Mouse (Mus musculus): Measurements from ENCODE around the gene Psrc1. TPM values are rescaled to one million over a fixed set of nuclear protein-coding genes. Genes with fewer than 3 reads are reported as not detected.

Gene Psrc1
- not detected for polyA plus RNA-seq (2014; fragmentation: Illumina TruSeq; extraction: RNeasy Lipid Tissue Mini Kit (QIAGEN cat#74804); ENCODE audit: low read depth, low replicate concordance)

DNA sequence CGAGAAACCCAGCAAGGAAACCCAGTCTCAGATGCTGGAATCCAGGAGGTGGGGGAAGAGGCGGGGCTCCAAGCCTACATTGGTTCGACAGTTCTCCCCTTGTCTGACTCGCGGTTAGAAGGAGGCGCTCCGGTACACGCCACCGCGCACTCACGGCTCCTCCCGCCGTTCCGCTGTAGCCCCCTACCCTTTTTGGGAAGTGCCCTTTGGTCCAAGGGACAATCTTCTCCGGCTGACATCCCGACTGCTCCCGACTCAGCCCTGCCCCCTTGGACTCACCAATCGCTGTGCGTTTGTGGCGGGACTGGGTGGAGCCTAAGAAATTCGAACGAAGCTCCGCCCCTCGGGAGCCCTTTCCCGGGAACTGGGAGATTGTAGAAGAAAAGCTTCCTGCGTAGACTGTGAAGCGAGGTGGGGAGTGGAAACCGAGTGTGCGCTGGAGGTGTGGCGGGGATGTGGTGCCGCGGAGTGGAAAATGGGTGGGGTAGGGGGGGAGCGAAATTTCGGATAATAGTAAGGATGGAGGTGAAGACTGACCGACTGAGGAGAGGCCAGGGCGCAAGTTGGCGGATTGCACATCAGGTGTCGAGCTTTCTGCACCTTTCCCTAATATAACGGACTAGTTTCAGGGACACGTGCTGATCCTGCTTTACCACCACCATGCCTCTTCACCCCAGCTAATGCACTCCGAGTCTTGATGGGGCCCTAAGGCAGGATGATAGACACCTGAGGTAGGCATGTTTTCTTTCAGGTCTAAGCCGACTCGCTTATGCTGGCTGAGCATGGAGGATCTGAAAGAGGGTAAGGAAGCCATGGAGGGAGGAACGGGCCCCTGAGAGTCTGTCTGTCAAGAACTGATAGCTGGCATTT is at the start of gene Psrc1:
Gene Psrc1, plus strand, starts transcription at position 355 of the 870 bp plus-strand sequence.

GRCm38 (mm10) chr3:108364270-108364995 is 19.2 kb upstream of the Psrc1 start, which contains the start of gene Mybphl:
Gene Mybphl (plus strand): TSS chr3:108364911.

DNA sequence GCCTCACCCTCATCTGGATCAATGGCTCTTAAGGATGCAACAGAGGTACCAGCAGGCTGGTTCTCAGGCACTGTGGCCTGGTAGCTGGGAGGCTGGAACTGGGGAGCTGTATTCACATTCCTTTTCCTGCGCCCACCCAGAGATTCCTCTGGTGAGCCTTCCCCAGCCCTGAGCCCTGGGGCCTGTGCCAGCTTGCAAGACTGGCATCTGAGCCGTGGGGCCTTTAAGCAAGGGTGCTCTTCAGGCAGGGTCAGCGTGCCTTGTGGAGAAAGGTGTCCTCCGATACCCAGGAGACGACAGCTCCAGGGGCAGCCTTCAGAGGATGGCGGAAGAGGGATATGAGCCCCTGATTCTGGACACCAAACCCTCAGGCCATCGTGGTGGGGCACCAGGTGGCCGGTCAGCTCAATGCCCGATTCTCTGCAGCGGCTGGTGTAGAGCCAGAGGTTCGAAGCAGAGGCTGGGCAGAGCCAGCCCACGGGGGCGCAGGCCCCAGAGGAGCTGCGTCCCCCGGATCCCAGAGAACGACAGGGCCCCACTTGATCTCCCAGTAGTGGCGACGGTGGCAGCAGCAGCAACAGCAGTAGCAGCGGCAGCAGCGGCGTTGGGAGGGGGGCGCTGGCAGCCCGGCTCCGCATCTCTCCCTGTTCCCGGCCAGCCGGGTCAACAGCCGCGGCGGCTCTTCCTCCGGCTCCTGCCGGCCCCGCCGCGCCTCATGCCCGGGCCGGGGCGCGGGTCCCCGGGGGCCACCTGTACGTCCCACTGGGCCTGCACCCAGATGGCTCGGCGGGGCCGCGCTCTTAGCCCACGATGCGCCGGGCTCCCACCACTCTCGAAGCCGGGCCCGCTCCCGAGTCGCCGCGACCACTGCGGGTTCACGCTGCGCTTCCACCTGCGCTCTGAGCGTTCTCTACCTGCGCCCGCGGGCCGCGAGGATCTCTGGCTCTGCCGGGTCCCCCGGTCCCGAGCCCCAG is 31.5 kb downstream of the Psrc1 start, which contains the start of gene Celsr2:
Gene Celsr2, minus strand, starts transcription at position 696 of the 974 bp plus-strand sequence.

Other genes with a start within 250 kb of the Psrc1 start
- gene Gnai3, start 237.7 kb upstream of the Psrc1 start, polyA plus RNA-seq (2014; fragmentation: Illumina TruSeq; extraction: RNeasy Lipid Tissue Mini Kit (QIAGEN cat#74804); ENCODE audit: low read depth, low replicate concordance), result 225 TPM
- not detected for gene Gpr61, start 229.0 kb upstream of the Psrc1 start, polyA plus RNA-seq (2014; fragmentation: Illumina TruSeq; extraction: RNeasy Lipid Tissue Mini Kit (QIAGEN cat#74804); ENCODE audit: low read depth, low replicate concordance)
- 7.6 TPM for gene Amigo1, start 197.5 kb upstream of the Psrc1 start, polyA plus RNA-seq (2014; fragmentation: Illumina TruSeq; extraction: RNeasy Lipid Tissue Mini Kit (QIAGEN cat#74804); ENCODE audit: low read depth, low replicate concordance)
- 5.1 TPM for gene Cyb561d1, start 182.6 kb upstream of the Psrc1 start, polyA plus RNA-seq (2014; fragmentation: Illumina TruSeq; extraction: RNeasy Lipid Tissue Mini Kit (QIAGEN cat#74804); ENCODE audit: low read depth, low replicate concordance)
- 2.3 TPM for gene Atxn7l2, start 172.9 kb upstream of the Psrc1 start, polyA plus RNA-seq (2014; fragmentation: Illumina TruSeq; extraction: RNeasy Lipid Tissue Mini Kit (QIAGEN cat#74804); ENCODE audit: low read depth, low replicate concordance)
- 14.7 TPM for gene Sypl2, start 157.2 kb upstream of the Psrc1 start, polyA plus RNA-seq (2014; fragmentation: Illumina TruSeq; extraction: RNeasy Lipid Tissue Mini Kit (QIAGEN cat#74804); ENCODE audit: low read depth, low replicate concordance)
- 101 TPM for gene Psma5, start 126.9 kb upstream of the Psrc1 start, polyA plus RNA-seq (2014; fragmentation: Illumina TruSeq; extraction: RNeasy Lipid Tissue Mini Kit (QIAGEN cat#74804); ENCODE audit: low read depth, low replicate concordance)
- gene Sort1, start 99.8 kb upstream of the Psrc1 start, polyA plus RNA-seq (2014; fragmentation: Illumina TruSeq; extraction: RNeasy Lipid Tissue Mini Kit (QIAGEN cat#74804); ENCODE audit: low read depth, low replicate concordance), result 24.3 TPM
- not detected for gene Mybphl, start 18.9 kb upstream of the Psrc1 start, polyA plus RNA-seq (2014; fragmentation: Illumina TruSeq; extraction: RNeasy Lipid Tissue Mini Kit (QIAGEN cat#74804); ENCODE audit: low read depth, low replicate concordance)
- gene Celsr2, start 31.7 kb downstream of the Psrc1 start, polyA plus RNA-seq (2014; fragmentation: Illumina TruSeq; extraction: RNeasy Lipid Tissue Mini Kit (QIAGEN cat#74804); ENCODE audit: low read depth, low replicate concordance), result 2.6 TPM
- 19.5 TPM for gene Sars, start 61.4 kb downstream of the Psrc1 start, polyA plus RNA-seq (2014; fragmentation: Illumina TruSeq; extraction: RNeasy Lipid Tissue Mini Kit (QIAGEN cat#74804); ENCODE audit: low read depth, low replicate concordance)
- not detected for gene 1700013F07Rik, start 150.3 kb downstream of the Psrc1 start, polyA plus RNA-seq (2014; fragmentation: Illumina TruSeq; extraction: RNeasy Lipid Tissue Mini Kit (QIAGEN cat#74804); ENCODE audit: low read depth, low replicate concordance)
- 0.12 TPM for gene 5330417C22Rik, start 152.7 kb downstream of the Psrc1 start, polyA plus RNA-seq (2014; fragmentation: Illumina TruSeq; extraction: RNeasy Lipid Tissue Mini Kit (QIAGEN cat#74804); ENCODE audit: low read depth, low replicate concordance)
- gene Tmem167b, start 178.6 kb downstream of the Psrc1 start, polyA plus RNA-seq (2014; fragmentation: Illumina TruSeq; extraction: RNeasy Lipid Tissue Mini Kit (QIAGEN cat#74804); ENCODE audit: low read depth, low replicate concordance), result 78.3 TPM
- gene Taf13, start 187.9 kb downstream of the Psrc1 start, polyA plus RNA-seq (2014; fragmentation: Illumina TruSeq; extraction: RNeasy Lipid Tissue Mini Kit (QIAGEN cat#74804); ENCODE audit: low read depth, low replicate concordance), result 85.3 TPM
- 29.6 TPM for gene Wdr47, start 207.4 kb downstream of the Psrc1 start, polyA plus RNA-seq (2014; fragmentation: Illumina TruSeq; extraction: RNeasy Lipid Tissue Mini Kit (QIAGEN cat#74804); ENCODE audit: low read depth, low replicate concordance)